Mouse (Mus musculus) liver, embryonic 11.5 days (tissue): Measurements from ENCODE around the gene Ppp1r9b. TPM values are rescaled to one million over a fixed set of nuclear protein-coding genes. Genes with fewer than 3 reads are reported as not detected.
A peak's percentile ranks its signal among the peaks of the same experiment; 100 is the strongest.

Source experiments
- ATAC-seq: fragments of 200-750 bp; cut with Nextera tagmentation; replicated peaks from 2 replicates; pipeline ENCODE4 v1.8.0; 2017; ENCODE audit warnings: moderate number of reproducible peaks, mild to moderate bottlenecking, moderate TSS enrichment, moderate library complexity; ENCODE audit not compliant: low FRiP score
- DNase-seq: peaks from one replicate; pipeline ENCODE4 v3.0.0-alpha.2; 2017; ENCODE audit warnings: low spot score
- H3K27ac ChIP-seq: fragments of 300-500 bp; sonication (generic); 2 replicates; pipeline ENCODE4 v1.5.1; 2014; ENCODE audit warnings: mild to moderate bottlenecking, low read depth, low read length, control low read depth
- H3K27me3 ChIP-seq: fragments of 300-500 bp; sonication (generic); replicated peaks from 2 replicates; pipeline ENCODE4 v1.6.1; 2014; ENCODE audit warnings: low read length, mixed read lengths; ENCODE audit not compliant: control insufficient read depth, insufficient read depth
- H3K36me3 ChIP-seq: fragments of 300-500 bp; sonication (generic); 2 replicates; pipeline ENCODE4 v1.6.1; 2014; ENCODE audit warnings: mild to moderate bottlenecking, low read length, moderate library complexity, mixed read lengths; ENCODE audit not compliant: control insufficient read depth, insufficient read depth
- H3K4me1 ChIP-seq: fragments of 300-500 bp; sonication (generic); replicated peaks from 2 replicates; pipeline ENCODE4 v1.6.1; 2014; ENCODE audit warnings: low read length, mixed read lengths; ENCODE audit not compliant: control insufficient read depth, insufficient read depth
- H3K4me2 ChIP-seq: fragments of 300-500 bp; sonication (generic); 2 replicates; pipeline ENCODE4 v1.6.1; 2014; ENCODE audit warnings: mild to moderate bottlenecking, control low read depth, moderate library complexity
- H3K4me3 ChIP-seq: fragments of 300-500 bp; sonication (generic); 2 replicates; pipeline ENCODE4 v1.5.1; 2014; ENCODE audit warnings: low read depth, low read length, control low read depth
- H3K9ac ChIP-seq: fragments of 300-500 bp; sonication (generic); 2 replicates; pipeline ENCODE4 v1.6.1; 2014; ENCODE audit warnings: low read depth, low read length, control low read depth
- H3K9me3 ChIP-seq: fragments of 300-500 bp; sonication (generic); 2 replicates; pipeline ENCODE4 v1.6.1; 2016; ENCODE audit warnings: low read length, inconsistent platforms, mixed read lengths; ENCODE audit not compliant: control insufficient read depth
- WGBS: fragments of 180-500 bp; shearing (Covaris S2); extraction: QIAGEN DNeasy Blood & Tissue Kit; methylation state at CpG from one replicate; pipeline ENCODE4 v1.1.7; 2014; 5-methylcytosine and 5-hydroxymethylcytosine counted together
- polyA plus RNA-seq: library from polyadenylated mRNA; unstranded; fragments of >200 nt; fragmentation: Nextera tagmentation; extraction: Ambion mirVana; gene quantifications from 2 replicates; pipeline ENCODE4 v1.2.1, GENCODE M21; 2014

Ppp1r9b gene
- polyA plus RNA-seq, 1 experiment from 2014 or later = 27.9 TPM

- H3K27ac ChIP-seq = peak overlapping the region; percentile 74
- peaks cover 93% of the 10 kb centered on the region for H3K4me1 ChIP-seq
- no peak for DNase-seq
- peaks cover 58% of the 10 kb centered on the region for H3K36me3 ChIP-seq
- no peaks in the 10 kb centered on the region for H3K9me3 ChIP-seq
- WGBS = 66% methylated on average over 16 of the region's 16 CpGs
- H3K4me2 ChIP-seq = peak overlapping the region; percentile 95
- H3K4me3 ChIP-seq = peak overlapping the region; percentile 98
- H3K27me3 ChIP-seq = no peaks in the 10 kb centered on the region
- H3K9ac ChIP-seq = peak overlapping the region; percentile 69
- peak; percentile 46 for ATAC-seq
Measured at GRCm38 (mm10) chr11:94998041-94998531, 7.3 kb downstream of the Ppp1r9b start.

GRCm38 (mm10) chr11:95000128-95000527, 9.3 kb downstream of the Ppp1r9b start:
- Histone ChIP-seq H3K27ac (peak overlapping the region; percentile 75), H3K36me3 (peaks cover 64% of the 10 kb centered on the region), H3K4me2 (peak overlapping the region; percentile 95), H3K4me1 (peaks cover 88% of the 10 kb centered on the region), H3K9me3 (no peaks in the 10 kb centered on the region), H3K27me3 (no peaks in the 10 kb centered on the region), H3K4me3 (no peak overlapping the region), H3K9ac (no peak overlapping the region; the same call in 1 of the 2 replicates)
- DNase-seq = no peak
- WGBS = 54% methylated on average over 8 of the region's 8 CpGs
- no peak for ATAC-seq

- ATAC-seq (no peak), DNase-seq (no peak)
- peak overlapping the region; percentile 75 for H3K27ac ChIP-seq
- H3K4me3 ChIP-seq = peak overlapping the region; percentile 20
- no peaks in the 10 kb centered on the region for H3K27me3 ChIP-seq
- H3K9me3 ChIP-seq = no peaks in the 10 kb centered on the region
- peaks cover 68% of the 10 kb centered on the region for H3K36me3 ChIP-seq
- H3K9ac ChIP-seq = peak overlapping the region; percentile 41; the same call in 1 of the 2 replicates
- WGBS = 18% methylated on average over 4 of the region's 4 CpGs
- H3K4me2 ChIP-seq = peak overlapping the region; percentile 95
- H3K4me1 ChIP-seq = peaks cover 88% of the 10 kb centered on the region
Measured at GRCm38 (mm10) chr11:95000548-95000947, 9.7 kb downstream of the Ppp1r9b start.

- Histone ChIP-seq H3K4me1 (peaks cover 87% of the 10 kb centered on the region), H3K9me3 (no peaks in the 10 kb centered on the region), H3K4me2 (peak overlapping the region; percentile 95), H3K36me3 (peaks cover 69% of the 10 kb centered on the region), H3K27me3 (no peaks in the 10 kb centered on the region), H3K27ac (peak overlapping the region; percentile 75), H3K4me3 (peak overlapping the region; percentile 20), H3K9ac (peak overlapping the region; percentile 41; the same call in 1 of the 2 replicates)
- peak; percentile 59 for DNase-seq
- ATAC-seq = no peak
- WGBS = 4% methylated on average over 8 of the region's 8 CpGs
Measured at GRCm38 (mm10) chr11:95001058-95001457, 10.2 kb downstream of the Ppp1r9b start.

GRCm38 (mm10) chr11:95001584-95002347, 10.9 kb downstream of the Ppp1r9b start:
- H3K27ac ChIP-seq = no peak overlapping the region
- H3K4me1 ChIP-seq = peaks cover 87% of the 10 kb centered on the region
- no peak overlapping the region for H3K4me3 ChIP-seq
- no peak overlapping the region for H3K4me2 ChIP-seq
- no peaks in the 10 kb centered on the region for H3K9me3 ChIP-seq
- H3K36me3 ChIP-seq = peaks cover 67% of the 10 kb centered on the region
- no peak for ATAC-seq
- no peaks in the 10 kb centered on the region for H3K27me3 ChIP-seq
- DNase-seq = no peak
- no peak overlapping the region for H3K9ac ChIP-seq
- WGBS = 87% methylated on average over 21 of the region's 21 CpGs

- H3K9me3 ChIP-seq = no peaks in the 10 kb centered on the region
- H3K4me1 ChIP-seq = peaks cover 88% of the 10 kb centered on the region
- DNase-seq (no peak), ATAC-seq (no peak)
- 91% methylated on average over 8 of the region's 8 CpGs for WGBS
- no peaks in the 10 kb centered on the region for H3K27me3 ChIP-seq
- H3K36me3 ChIP-seq = peaks cover 62% of the 10 kb centered on the region
- H3K9ac ChIP-seq = peak overlapping the region; percentile 23; the same call in 1 of the 2 replicates
- no peak overlapping the region for H3K4me3 ChIP-seq
- no peak overlapping the region for H3K4me2 ChIP-seq
- H3K27ac ChIP-seq = no peak overlapping the region
Measured at GRCm38 (mm10) chr11:95002705-95003104, 11.9 kb downstream of the Ppp1r9b start.

- peak overlapping the region; percentile 73 for H3K27ac ChIP-seq
- peaks cover 48% of the 10 kb centered on the region for H3K36me3 ChIP-seq
- 75% methylated on average over 12 of the region's 12 CpGs for WGBS
- H3K9ac ChIP-seq = no peak overlapping the region
- H3K4me2 ChIP-seq = 0 out of 2 replicates have a peak overlapping the region, but pooled peaks have one; percentile 3
- peaks cover 83% of the 10 kb centered on the region for H3K4me1 ChIP-seq
- no peaks in the 10 kb centered on the region for H3K9me3 ChIP-seq
- H3K27me3 ChIP-seq = no peaks in the 10 kb centered on the region
- no peak for ATAC-seq
- no peak for DNase-seq
- no peak overlapping the region for H3K4me3 ChIP-seq
Measured at GRCm38 (mm10) chr11:95004136-95004936, 13.5 kb downstream of the Ppp1r9b start.

GRCm38 (mm10) chr11:95004937-95005198, 14.0 kb downstream of the Ppp1r9b start:
- H3K9me3 ChIP-seq = no peaks in the 10 kb centered on the region
- ATAC-seq = no peak
- 73% methylated on average over 6 of the region's 6 CpGs for WGBS
- H3K9ac ChIP-seq = no peak overlapping the region
- no peak for DNase-seq
- H3K4me2 ChIP-seq = no peak overlapping the region
- peaks cover 79% of the 10 kb centered on the region for H3K4me1 ChIP-seq
- H3K27me3 ChIP-seq = no peaks in the 10 kb centered on the region
- H3K4me3 ChIP-seq = no peak overlapping the region
- H3K27ac ChIP-seq = peak overlapping the region; percentile 73; the same call in 1 of the 2 replicates
- H3K36me3 ChIP-seq = peaks cover 45% of the 10 kb centered on the region
